Mouse (Mus musculus) forebrain, postnatal 0 days (tissue): ENCODE measurements at regions not wholly inside any gene's neighbourhood (a gene's known extent, or its start where the extent isn't known, plus 50 kb on each side); places are given as distances from the start of the nearest gene placed in this dataset.
A peak's percentile ranks its signal among the peaks of the same experiment; 100 is the strongest.

Source experiments
- ATAC-seq: fragments of 200-750 bp; cut with Nextera tagmentation; 2 replicates; pipeline ENCODE4 v1.8.0; 2017; ENCODE audit warnings: mild to moderate bottlenecking, moderate library complexity
- DNase-seq: peaks from one replicate; pipeline ENCODE4 v3.0.0-alpha.2; 2015
- H3K27ac ChIP-seq: fragments of 300-500 bp; sonication (generic); 2 replicates; pipeline ENCODE4 v1.5.1; 2014; ENCODE audit warnings: low read depth, mild to moderate bottlenecking, antibody characterized with exemption, low read length, moderate library complexity, mixed read lengths
- H3K27me3 ChIP-seq: fragments of 300-500 bp; sonication (generic); 2 replicates; pipeline ENCODE4 v1.6.1; 2014; ENCODE audit warnings: mild to moderate bottlenecking, low read length, mixed read lengths; ENCODE audit not compliant: insufficient read depth
- H3K36me3 ChIP-seq: fragments of 300-500 bp; sonication (generic); 2 replicates; pipeline ENCODE4 v1.6.1; 2014; ENCODE audit warnings: mild to moderate bottlenecking, moderate library complexity; ENCODE audit not compliant: insufficient read depth
- H3K4me1 ChIP-seq: fragments of 300-500 bp; sonication (generic); 2 replicates; pipeline ENCODE4 v1.6.1; 2014; ENCODE audit warnings: antibody characterized with exemption; ENCODE audit not compliant: insufficient read depth
- H3K4me2 ChIP-seq: fragments of 300-500 bp; sonication (generic); 2 replicates; pipeline ENCODE4 v1.6.1; 2014; ENCODE audit warnings: low read depth, mild to moderate bottlenecking, moderate library complexity
- H3K4me3 ChIP-seq: fragments of 300-500 bp; sonication (generic); 2 replicates; pipeline ENCODE4 v1.5.1; 2014; ENCODE audit warnings: low read depth, low read length, mixed read lengths
- H3K9ac ChIP-seq: fragments of 300-500 bp; sonication (generic); 2 replicates; pipeline ENCODE4 v1.6.1; 2014; ENCODE audit warnings: mild to moderate bottlenecking
- H3K9me3 ChIP-seq: fragments of 300-500 bp; sonication (generic); 2 replicates; pipeline ENCODE4 v1.6.1; 2016; ENCODE audit warnings: low read length
- CTCF ChIP-seq: sonication (generic); IDR thresholded peaks from 2 replicates; pipeline ENCODE4 v1.5.1; 2016; ENCODE audit warnings: antibody characterized with exemption, control low read depth, low read depth
- WGBS: fragments of 180-500 bp; shearing (Covaris S2); extraction: QIAGEN DNeasy Blood & Tissue Kit; methylation state at CpG from one replicate; pipeline ENCODE4 v1.1.7; 2014; 5-methylcytosine and 5-hydroxymethylcytosine counted together

DNA sequence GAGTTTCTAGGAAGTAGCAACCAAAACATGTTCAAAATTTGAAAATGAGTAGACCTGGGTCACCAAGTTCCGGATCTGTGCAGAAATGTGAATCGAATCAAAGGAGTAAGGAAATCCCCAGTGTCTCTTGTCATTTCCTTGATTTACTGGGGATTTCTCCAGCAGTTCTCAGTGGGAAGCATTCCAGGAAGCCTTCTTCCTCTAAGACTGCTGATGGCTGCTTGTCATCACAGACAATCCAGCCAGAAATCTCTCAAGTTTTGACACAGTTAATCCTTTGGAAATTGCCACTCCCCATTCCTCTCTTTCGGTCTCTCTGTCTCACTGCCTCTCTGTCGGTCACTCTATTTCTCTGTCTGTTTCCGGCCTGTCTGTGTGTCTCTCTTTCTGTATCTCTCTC lies 624.3 kb downstream of the Slc22a22 start:
- 71% methylated on average over 5 of the region's 5 CpGs for WGBS
- Histone ChIP-seq H3K4me1 (no peaks in the 10 kb centered on the region), H3K4me3 (no peak overlapping the region), H3K9ac (no peak overlapping the region), H3K9me3 (no peaks in the 10 kb centered on the region), H3K4me2 (no peak overlapping the region), H3K27me3 (no peaks in the 10 kb centered on the region), H3K36me3 (no peaks in the 10 kb centered on the region), H3K27ac (no peak overlapping the region)
- no peak for DNase-seq
- ATAC-seq: no peak
- TF ChIP-seq CTCF: no peak

DNA sequence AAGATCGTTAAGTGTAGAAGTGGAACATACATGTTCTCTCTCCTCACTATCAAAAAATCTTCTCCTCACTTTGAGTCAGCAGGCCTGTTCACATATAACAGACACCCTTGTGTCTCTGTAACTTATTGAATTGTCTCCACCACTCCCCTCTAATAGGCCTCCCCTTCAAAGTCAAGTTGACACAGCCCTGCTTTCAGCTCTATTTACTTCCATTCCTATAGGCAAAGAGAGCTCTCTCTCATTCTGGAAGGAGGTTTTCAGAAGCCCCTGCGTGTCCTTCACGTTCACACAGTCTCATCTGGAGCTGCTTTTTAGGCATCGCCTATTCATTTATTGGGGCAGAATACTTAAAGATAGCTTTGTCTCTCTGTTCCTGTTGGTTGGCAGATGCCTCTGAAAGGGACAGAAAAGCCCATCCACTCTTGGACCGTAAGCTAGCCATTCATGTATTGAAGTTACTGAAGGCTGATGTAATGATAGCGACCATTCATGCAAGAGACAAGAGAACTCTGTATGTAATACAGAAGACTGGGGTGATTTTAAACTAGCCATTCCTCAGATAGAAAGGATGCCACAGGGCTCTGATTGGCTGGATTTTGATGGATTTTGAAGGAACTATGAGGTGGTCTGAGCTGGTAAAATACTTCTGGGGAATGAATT lies 629.8 kb downstream of the Slc22a22 start:
- no peak for TF ChIP-seq CTCF
- Histone ChIP-seq H3K36me3 (no peaks in the 10 kb centered on the region), H3K4me3 (no peak overlapping the region), H3K27ac (no peak overlapping the region), H3K9me3 (no peaks in the 10 kb centered on the region), H3K4me2 (no peak overlapping the region), H3K9ac (no peak overlapping the region), H3K27me3 (no peaks in the 10 kb centered on the region), H3K4me1 (no peaks in the 10 kb centered on the region)
- DNase-seq (no peak), ATAC-seq (peak; percentile 54)
- 40% methylated on average over 6 of the region's 6 CpGs for WGBS

DNA sequence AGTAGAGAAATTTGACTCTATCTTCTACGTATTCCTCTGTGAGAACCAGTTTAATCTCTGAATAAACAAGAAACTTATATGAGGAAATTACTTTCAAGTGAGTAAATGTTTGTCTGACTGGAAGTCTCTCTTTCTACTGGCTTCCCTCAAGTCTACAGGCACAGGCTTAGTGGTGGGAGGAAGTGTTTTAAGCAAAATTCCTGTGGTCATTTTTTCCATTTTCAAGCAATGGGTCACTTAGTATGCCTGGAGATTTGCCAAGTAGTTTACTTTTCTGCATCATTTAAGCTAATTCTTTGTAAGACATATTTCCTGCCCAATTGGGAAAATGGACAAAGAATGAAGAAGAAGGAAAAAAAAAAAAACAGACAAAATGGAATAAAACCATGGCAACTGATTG lies 632.9 kb downstream of the Slc22a22 start:
- H3K4me1 ChIP-seq: no peaks in the 10 kb centered on the region
- H3K4me3 ChIP-seq: no peak overlapping the region
- no peaks in the 10 kb centered on the region for H3K36me3 ChIP-seq
- DNase-seq (no peak), ATAC-seq (no peak)
- H3K4me2 ChIP-seq: no peak overlapping the region
- H3K27me3 ChIP-seq: no peaks in the 10 kb centered on the region
- TF ChIP-seq CTCF: no peak
- WGBS: 67% methylated on average over 1 of the region's 1 CpGs
- H3K27ac ChIP-seq: no peak overlapping the region
- H3K9me3 ChIP-seq: no peaks in the 10 kb centered on the region
- H3K9ac ChIP-seq: no peak overlapping the region

DNA sequence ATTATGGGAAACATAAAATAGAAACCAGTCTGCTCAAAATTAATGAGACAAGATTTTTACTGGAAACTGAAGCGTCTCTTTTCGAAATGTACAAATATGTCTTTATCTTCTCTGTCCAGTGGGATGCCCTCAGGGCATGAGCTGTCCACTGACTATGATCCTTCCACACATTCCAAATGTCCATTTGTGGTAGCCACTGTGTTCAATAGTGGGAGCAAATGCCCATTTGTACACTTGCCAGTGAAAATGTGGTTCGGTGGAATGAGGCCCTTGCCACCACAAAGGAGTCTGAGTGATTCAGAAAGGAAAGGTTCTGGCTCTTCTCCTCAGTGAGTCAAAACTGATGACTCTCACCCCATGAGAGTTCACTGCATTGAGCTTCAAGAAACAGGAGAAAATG lies 635.9 kb downstream of the Slc22a22 start:
- Histone ChIP-seq H3K9ac (no peak overlapping the region), H3K4me3 (no peak overlapping the region), H3K4me2 (no peak overlapping the region), H3K4me1 (no peaks in the 10 kb centered on the region), H3K9me3 (no peaks in the 10 kb centered on the region), H3K27me3 (no peaks in the 10 kb centered on the region), H3K36me3 (no peaks in the 10 kb centered on the region), H3K27ac (no peak overlapping the region)
- no peak for ATAC-seq
- TF ChIP-seq CTCF: no peak
- WGBS: 92% methylated on average over 3 of the region's 3 CpGs
- no peak for DNase-seq

DNA sequence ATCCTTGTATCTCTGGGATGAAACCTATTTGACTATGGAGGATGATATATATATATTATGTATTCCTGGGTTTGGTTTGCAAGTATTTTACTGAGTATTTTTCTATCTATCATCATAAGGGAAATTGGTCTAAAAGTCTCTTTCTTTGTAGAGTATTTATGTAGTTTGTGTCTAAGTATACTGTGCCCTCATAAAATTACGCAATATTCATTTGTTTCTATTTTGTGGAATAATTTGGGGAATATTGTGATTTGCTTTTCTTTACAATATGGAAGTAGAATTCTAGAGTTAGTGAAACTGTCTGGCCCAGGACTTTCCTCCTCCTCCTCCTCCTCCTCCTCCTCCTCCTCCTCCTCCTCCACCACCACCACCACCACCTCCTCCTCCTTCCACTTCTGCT lies 640.1 kb downstream of the Slc22a22 start:
- Histone ChIP-seq H3K27me3 (no peaks in the 10 kb centered on the region), H3K4me2 (no peak overlapping the region), H3K4me3 (no peak overlapping the region), H3K4me1 (no peaks in the 10 kb centered on the region), H3K36me3 (no peaks in the 10 kb centered on the region), H3K27ac (no peak overlapping the region), H3K9ac (no peak overlapping the region), H3K9me3 (no peaks in the 10 kb centered on the region)
- DNase-seq (no peak), ATAC-seq (no peak)
- WGBS: 98% methylated on average over 1 of the region's 1 CpGs
- TF ChIP-seq CTCF: no peak

DNA sequence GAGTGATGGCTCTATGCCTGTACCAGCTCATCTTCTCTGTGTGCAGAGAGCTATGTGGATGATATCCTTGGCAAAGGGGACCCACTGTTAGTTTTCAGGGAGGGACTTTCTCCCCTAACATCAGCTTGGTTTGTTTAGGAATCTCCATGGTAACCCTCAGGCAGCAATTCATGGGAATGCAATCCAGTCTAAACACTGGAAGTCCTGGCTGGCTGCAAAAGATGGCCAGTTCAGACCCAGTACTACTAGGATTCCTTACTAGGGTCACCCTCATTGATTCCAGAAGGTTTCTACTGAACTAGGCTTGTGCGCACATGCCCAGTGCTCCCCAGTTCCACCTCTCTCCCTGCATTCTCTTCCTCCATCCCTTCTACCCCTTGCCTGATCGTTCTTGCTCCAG lies 642.8 kb downstream of the Slc22a22 start:
- no peak overlapping the region for H3K27ac ChIP-seq
- 88% methylated on average over 2 of the region's 2 CpGs for WGBS
- ATAC-seq: no peak
- no peaks in the 10 kb centered on the region for H3K27me3 ChIP-seq
- DNase-seq: no peak
- no peaks in the 10 kb centered on the region for H3K9me3 ChIP-seq
- H3K4me2 ChIP-seq: no peak overlapping the region
- no peaks in the 10 kb centered on the region for H3K36me3 ChIP-seq
- H3K4me1 ChIP-seq: no peaks in the 10 kb centered on the region
- H3K4me3 ChIP-seq: no peak overlapping the region
- H3K9ac ChIP-seq: no peak overlapping the region
- no peak for TF ChIP-seq CTCF

DNA sequence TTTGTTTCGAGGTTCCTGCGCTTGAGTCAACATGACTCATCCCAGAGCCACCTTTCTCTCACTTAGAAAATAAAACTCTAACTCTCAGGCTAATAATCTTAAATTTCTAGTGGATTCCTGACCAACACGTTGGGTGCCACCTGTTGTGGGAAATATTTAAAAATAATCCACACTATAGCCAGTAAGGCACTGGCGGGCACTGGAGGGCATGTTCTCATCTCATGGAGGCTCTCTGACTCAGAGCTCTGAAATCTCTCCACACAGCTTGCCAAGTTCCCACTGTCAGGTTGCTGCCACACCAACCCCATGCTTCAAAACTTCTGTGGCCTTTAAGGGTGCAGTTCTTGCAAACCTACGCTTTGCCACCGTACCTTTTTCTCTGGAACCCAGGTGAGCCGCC lies 644.8 kb downstream of the Slc22a22 start:
- H3K27me3 ChIP-seq: no peaks in the 10 kb centered on the region
- TF ChIP-seq CTCF: no peak
- no peak overlapping the region for H3K4me3 ChIP-seq
- no peaks in the 10 kb centered on the region for H3K36me3 ChIP-seq
- H3K4me2 ChIP-seq: no peak overlapping the region
- H3K4me1 ChIP-seq: no peaks in the 10 kb centered on the region
- DNase-seq (no peak), ATAC-seq (no peak)
- H3K27ac ChIP-seq: no peak overlapping the region
- WGBS: 96% methylated on average over 7 of the region's 7 CpGs
- H3K9me3 ChIP-seq: no peaks in the 10 kb centered on the region
- no peak overlapping the region for H3K9ac ChIP-seq
